Mouse (Mus musculus) gastrocnemius, postnatal 36 days (tissue): ENCODE data around the gene Sox13. TPM values are rescaled to one million over a fixed set of nuclear protein-coding genes. Genes with fewer than 3 reads are reported as not detected.
"Not testable (repeated sequence)": the region's sequence is repeated elsewhere in the genome, so short reads cannot be mapped to it uniquely, and the experiment has no call there.

Experiments used
- DNase-seq, 2 experiments: peaks; one replicate each; pipeline ENCODE4 v3.0.0; 2022
- intact Hi-C: fragments of 180-260 bp; cut with DNase I; formaldehyde crosslinking; loops from one replicate; pipeline ENCODE4 v1.15.1; 2025
- total RNA-seq, 2 experiments: library from RNA; stranded (reverse); gene quantifications; 2 replicates each; pipeline ENCODE4 v1.2.3; 2021

Gene Sox13
- total RNA-seq, 2 experiments from 2014 or later = 6.7 to 9.6 TPM

GRCm38 (mm10) chr1:133347226-133347625 lies 77.0 kb downstream of the Sox13 start:
- no peak for DNase-seq
- intact Hi-C loops = no loop called here

- no peak for DNase-seq
- intact Hi-C loops = no loop called here
Observed at GRCm38 (mm10) chr1:133346531-133346930, 77.6 kb downstream of the Sox13 start.

- no peak for DNase-seq
- intact Hi-C loops = no loop called here
Observed at GRCm38 (mm10) chr1:133344357-133344756, 79.8 kb downstream of the Sox13 start.

- intact Hi-C loops, DNase-seq: not testable (repeated sequence)
Observed at GRCm38 (mm10) chr1:133340403-133340802, 83.8 kb downstream of the Sox13 start.

GRCm38 (mm10) chr1:133333937-133334336 lies 90.2 kb downstream of the Sox13 start:
- intact Hi-C loops = no loop called here

GRCm38 (mm10) chr1:133332656-133333430 lies 91.3 kb downstream of the Sox13 start:
- DNase-seq = no peak
- intact Hi-C loops = no loop called here

More at GRCm38 (mm10) chr1:133333937-133334336, 90.2 kb downstream of the Sox13 start:
- no peak for DNase-seq

Other genes starting within 250 kb of the Sox13 start
- gene Golt1a, start 114.6 kb downstream of the Sox13 start, total RNA-seq = not detected
- gene Kiss1, start 102.5 kb downstream of the Sox13 start, total RNA-seq = not detected
- not detected for gene Ren1, start 73.9 kb downstream of the Sox13 start, total RNA-seq
- gene Etnk2, start 60.8 kb downstream of the Sox13 start, total RNA-seq = under 1 TPM in 1 of 2 experiments, not detected in 1; 0.18 TPM
- 10 to 100 TPM; 42.6 to 43.8 TPM for gene Snrpe, start 185.9 kb upstream of the Sox13 start, total RNA-seq
- 1 to 10 TPM; 5.1 to 8.2 TPM for gene Zbed6, start 236.5 kb upstream of the Sox13 start, total RNA-seq
- 10 to 100 TPM; 28.4 to 29.1 TPM for gene Gm38394, start 236.9 kb upstream of the Sox13 start, total RNA-seq